Mouse (Mus musculus): Measurements from ENCODE around the gene Brinp1.
"Not testable (repeated sequence)": the region's sequence is repeated elsewhere in the genome, so short reads cannot be mapped to it uniquely, and the experiment has no call there.

The Brinp1 gene

GRCm38 (mm10) chr4:68954322-68954901 is at the start of gene Brinp1:
Brinp1 (minus strand) TSS chr4:68954397.
- peak in 1 of 2 experiments; percentile 1 for DNase-seq

GRCm38 (mm10) chr4:68957265-68957664 is 3.1 kb upstream of the Brinp1 start:
- DNase-seq = no peak

- DNase-seq = no peak
Measured at GRCm38 (mm10) chr4:68955621-68956020, 1.4 kb upstream of the Brinp1 start.

- DNase-seq = no peak
Measured at GRCm38 (mm10) chr4:68953667-68954321, 403 bp downstream of the Brinp1 start.

- DNase-seq = no peak
Measured at GRCm38 (mm10) chr4:68953131-68953551, 1.1 kb downstream of the Brinp1 start.

DNA sequence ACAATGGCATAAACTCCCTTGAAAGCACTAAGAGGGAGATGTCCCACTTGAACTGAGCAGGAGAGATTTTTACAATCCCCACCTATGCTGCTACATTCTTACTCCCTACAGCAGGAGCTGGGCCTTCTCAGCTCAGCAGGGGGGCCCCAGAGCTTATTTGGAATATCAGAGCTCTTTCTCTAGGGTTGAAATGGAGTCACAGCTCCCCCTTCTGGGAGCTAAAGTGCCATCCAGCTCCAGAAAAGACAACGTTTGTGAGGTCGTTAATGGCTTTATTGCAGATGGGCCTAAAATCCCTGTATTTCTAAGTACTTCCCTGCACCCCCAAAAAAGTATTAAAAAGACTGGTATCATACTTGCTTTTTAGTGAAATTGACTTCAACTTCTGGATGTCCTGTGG is 3.6 kb downstream of the Brinp1 start:
- DNase-seq = no peak

DNA sequence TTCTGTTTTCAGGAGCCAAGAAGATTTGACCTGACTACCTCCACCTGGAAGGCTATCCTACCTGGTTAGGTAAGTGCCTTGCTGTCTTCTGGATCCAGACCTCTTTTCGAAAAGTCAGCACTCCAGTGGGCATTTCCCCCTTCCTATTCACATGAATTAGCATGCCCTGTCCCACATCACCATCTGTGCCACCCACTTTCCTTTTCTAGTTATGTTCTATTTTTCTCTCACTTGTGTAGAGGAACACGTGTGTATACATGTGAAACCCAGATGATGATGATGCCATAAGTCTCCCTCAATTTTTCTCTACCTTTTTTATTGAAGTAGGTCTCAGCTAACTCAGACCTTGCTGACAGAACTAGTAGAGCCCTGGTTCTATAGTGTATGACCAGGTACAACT is 11.3 kb downstream of the Brinp1 start:
- DNase-seq = no peak

DNA sequence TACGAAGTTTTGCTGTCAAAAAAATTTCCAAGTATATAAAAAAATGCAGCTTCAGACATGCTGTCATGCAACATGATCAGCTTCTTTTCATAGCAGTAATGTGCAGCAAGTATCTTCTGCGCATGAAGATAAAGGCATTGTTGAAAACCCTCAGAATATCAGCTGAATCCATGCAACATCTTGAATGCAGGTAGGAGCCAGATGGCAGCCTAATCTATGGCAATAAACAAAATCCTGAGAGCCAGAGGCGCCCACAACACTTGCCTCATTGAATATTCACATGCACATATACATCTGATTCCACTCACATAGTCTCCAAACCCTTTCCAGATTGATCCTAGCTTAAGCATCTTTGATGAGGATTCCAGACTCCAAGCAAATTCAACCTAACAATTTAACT is 24.2 kb downstream of the Brinp1 start:
- no peak for DNase-seq

DNA sequence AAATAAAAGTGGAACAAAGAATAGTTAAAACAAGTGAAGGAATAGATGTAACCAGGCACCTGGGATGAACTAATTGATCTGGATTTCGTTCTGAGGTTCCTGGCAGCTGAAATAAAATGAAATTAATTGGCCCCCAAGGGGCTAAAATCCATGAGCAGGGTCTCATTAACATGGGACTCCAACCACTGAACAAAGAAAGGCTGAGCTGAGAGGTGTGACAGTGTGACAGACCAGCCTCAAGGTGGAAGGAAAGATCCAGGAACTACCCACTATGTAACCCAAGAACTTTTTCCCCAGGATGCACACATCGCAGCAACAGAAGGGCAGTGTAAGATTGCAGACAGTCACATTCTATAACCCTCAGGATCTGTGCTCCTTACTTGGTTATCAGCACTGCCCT is 28.1 kb downstream of the Brinp1 start:
- DNase-seq = no peak

- DNase-seq = no peak
Measured at GRCm38 (mm10) chr4:68922944-68923343, 31.3 kb downstream of the Brinp1 start.

GRCm38 (mm10) chr4:68922504-68922903 is 31.7 kb downstream of the Brinp1 start:
- DNase-seq = no peak

- DNase-seq = no peak
Measured at GRCm38 (mm10) chr4:68920127-68920526, 34.1 kb downstream of the Brinp1 start.

DNA sequence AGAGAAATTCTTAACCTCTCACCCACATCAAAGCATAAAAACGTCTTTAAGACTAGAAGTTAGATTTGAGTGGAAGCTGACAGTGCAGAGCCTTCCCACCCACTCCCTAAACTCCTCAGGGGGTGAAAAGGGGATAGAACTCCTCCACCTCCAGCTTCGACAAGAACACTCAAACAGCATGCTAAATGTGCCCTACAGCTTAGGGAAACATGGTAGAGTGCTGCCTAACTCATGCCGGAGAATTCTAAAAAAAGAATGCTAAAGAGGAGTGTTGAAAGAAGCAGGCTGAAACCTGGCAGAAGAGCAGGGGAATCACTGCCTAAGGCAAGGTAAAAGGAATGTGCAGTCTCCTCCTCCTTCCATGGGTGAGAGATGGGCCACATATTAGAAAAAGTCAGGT is 43.3 kb downstream of the Brinp1 start:
- DNase-seq = no peak

GRCm38 (mm10) chr4:68906417-68907210 is 47.6 kb downstream of the Brinp1 start:
- DNase-seq = no peak

GRCm38 (mm10) chr4:68890526-68890925 is 63.7 kb downstream of the Brinp1 start:
- DNase-seq = no peak

GRCm38 (mm10) chr4:68886276-68886675 is 67.9 kb downstream of the Brinp1 start:
- no peak for DNase-seq

DNA sequence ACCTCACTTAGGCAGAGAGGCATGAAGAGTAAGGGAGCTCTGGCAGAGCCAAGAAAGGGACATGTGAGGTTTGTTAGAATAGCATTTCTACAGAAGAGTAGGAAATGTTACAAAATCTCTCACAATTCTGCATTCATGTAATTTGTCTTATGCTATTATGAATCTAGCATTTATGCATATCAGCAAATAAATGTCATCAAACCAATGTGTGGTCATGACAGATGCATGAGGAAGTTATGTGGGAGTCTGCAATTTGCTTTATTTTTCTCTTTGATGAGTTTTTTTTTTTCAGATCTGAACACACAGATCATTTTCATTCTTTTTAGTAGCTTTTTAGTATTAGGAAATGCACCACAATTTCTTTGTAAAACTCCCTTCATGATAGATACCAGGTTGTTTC is 82.2 kb downstream of the Brinp1 start:
- DNase-seq = no peak

DNA sequence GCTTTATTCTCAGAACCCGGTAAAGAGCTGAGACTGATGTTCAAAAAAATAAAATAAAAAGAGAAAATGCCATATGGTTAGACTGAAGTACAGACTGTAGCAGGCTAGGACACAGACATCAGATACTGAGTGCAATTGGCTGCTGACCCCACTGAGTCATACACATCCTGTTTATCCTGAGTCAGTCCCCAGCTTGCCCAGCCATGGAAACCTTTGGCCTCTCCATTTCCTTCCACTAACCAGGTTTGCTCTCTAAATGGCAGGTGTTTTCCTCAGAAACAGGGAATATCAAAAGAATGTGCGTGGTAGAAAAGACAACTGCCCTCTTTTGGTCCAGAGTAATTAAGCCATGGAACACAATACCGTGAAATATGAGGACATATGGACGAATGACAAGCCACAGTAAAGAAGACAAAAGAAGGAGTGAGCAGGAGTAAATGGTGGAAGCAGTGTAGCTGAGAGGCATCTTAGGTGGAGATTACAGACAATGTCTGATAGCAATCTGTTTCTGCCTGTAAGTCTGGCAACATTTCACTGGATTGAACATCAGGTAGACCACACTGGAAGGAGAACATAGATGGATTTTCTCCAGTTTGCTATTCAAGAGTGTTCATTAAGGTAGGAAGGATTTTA is 88.9 kb downstream of the Brinp1 start:
- DNase-seq = no peak

GRCm38 (mm10) chr4:68864668-68865067 is 89.5 kb downstream of the Brinp1 start:
- DNase-seq = no peak

DNA sequence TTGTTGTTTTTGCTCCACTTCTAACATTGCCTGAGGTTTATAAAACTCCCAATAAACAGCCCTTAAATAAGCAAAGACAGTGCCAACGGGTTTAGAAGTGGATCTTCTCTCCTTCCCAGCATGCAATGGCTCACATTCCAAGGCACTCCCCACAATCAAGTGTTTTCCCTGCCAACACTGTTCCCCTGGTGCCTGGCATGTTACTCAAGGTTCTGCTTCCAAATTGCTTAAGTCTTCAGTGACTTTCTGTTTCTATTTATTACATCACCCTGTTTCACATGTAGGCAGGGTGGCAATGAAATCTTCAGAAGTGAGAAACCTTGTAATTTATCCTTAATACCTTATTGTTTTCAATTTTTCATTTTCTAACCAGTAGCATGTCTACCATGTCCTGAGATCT is 97.3 kb downstream of the Brinp1 start:
- DNase-seq = no peak

GRCm38 (mm10) chr4:68849671-68850070 is 104.5 kb downstream of the Brinp1 start:
- no peak for DNase-seq

- no peak for DNase-seq
Measured at GRCm38 (mm10) chr4:68846976-68847375, 107.2 kb downstream of the Brinp1 start.

DNA sequence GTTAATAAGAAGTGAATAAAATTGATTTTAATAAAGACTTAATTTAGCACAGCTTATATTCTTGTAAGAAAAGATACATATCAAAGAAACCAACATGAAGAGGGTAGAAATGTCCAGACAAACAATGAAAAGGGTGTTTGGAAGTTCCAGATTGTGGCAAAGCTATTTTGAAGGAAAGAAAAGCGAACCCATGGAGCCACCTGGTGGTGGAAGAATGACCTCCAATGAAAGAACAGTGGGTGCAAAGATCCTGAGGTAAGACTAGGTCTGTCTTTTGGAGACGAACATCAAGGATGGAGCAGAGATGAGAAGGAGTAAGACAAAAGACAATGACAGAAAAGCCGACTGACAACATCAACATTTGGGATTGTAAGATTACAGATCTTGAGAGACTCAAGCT is 108.2 kb downstream of the Brinp1 start:
- no peak for DNase-seq

DNA sequence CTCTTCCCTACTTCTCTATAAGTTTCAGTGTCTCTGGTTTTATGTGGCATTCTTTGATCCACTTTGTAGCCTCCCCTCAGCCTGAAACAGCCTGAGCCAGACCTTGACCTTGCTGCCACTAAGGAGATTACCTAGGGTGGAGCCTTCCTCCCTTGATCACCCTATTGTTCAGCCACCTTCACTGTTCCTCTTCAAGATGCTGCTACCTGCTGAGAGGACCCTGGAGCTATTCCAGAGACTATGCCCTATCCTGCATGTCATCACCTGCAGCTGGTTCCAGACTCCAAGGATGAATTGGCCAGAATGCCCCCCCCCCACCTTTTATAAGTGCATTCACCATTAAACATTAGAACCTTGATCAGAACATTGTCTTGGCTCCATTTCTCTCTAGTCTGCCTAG is 140.2 kb downstream of the Brinp1 start:
- not testable (repeated sequence) for DNase-seq

All from thymus, adult 18-20 months (tissue).